Mouse (Mus musculus) hindbrain, embryonic 16.5 days (tissue): Measurements from ENCODE around the gene Gemin6. TPM values are rescaled to one million over a fixed set of nuclear protein-coding genes. Genes with fewer than 3 reads are reported as not detected.
"Not testable (repeated sequence)": the region's sequence is repeated elsewhere in the genome, so short reads cannot be mapped to it uniquely, and the experiment has no call there.

ENCODE experiments used
- ATAC-seq: fragments of 200-750 bp; cut with Nextera tagmentation; 2 replicates; pipeline ENCODE4 v1.8.0; 2017; ENCODE audit warnings: moderate TSS enrichment, moderate library complexity
- H3K27ac ChIP-seq: fragments of 300-500 bp; sonication (generic); 2 replicates; pipeline ENCODE4 v1.5.1; 2014; ENCODE audit warnings: low read depth, mild to moderate bottlenecking, control low read depth, low read length, moderate library complexity
- H3K27me3 ChIP-seq: fragments of 300-500 bp; sonication (generic); replicated peaks from 2 replicates; pipeline ENCODE4 v1.6.1; 2014; ENCODE audit warnings: low read length; ENCODE audit not compliant: control insufficient read depth, insufficient read depth
- H3K36me3 ChIP-seq: fragments of 300-500 bp; sonication (generic); 2 replicates; pipeline ENCODE4 v1.6.1; 2014; ENCODE audit warnings: mild to moderate bottlenecking, low read length, moderate library complexity, mixed read lengths; ENCODE audit not compliant: control insufficient read depth, insufficient read depth
- H3K4me1 ChIP-seq: fragments of 300-500 bp; sonication (generic); 2 replicates; pipeline ENCODE4 v1.6.1; 2014; ENCODE audit warnings: low read depth, low read length; ENCODE audit not compliant: control insufficient read depth, insufficient read depth
- H3K4me2 ChIP-seq: fragments of 300-500 bp; sonication (generic); 2 replicates; pipeline ENCODE4 v1.6.1; 2014; ENCODE audit warnings: mild to moderate bottlenecking, low read length, control low read depth, moderate library complexity
- H3K4me3 ChIP-seq: fragments of 300-500 bp; sonication (generic); 2 replicates; pipeline ENCODE4 v1.5.1; 2014; ENCODE audit warnings: mild to moderate bottlenecking, low read length, control low read depth, moderate library complexity
- H3K9ac ChIP-seq: fragments of 300-500 bp; sonication (generic); 2 replicates; pipeline ENCODE4 v1.6.1; 2014; ENCODE audit warnings: low read depth, mild to moderate bottlenecking, control low read depth, low read length, moderate library complexity
- H3K9me3 ChIP-seq: fragments of 300-500 bp; sonication (generic); 2 replicates; pipeline ENCODE4 v1.6.1; 2014; ENCODE audit warnings: mild to moderate bottlenecking, low read length, moderate library complexity; ENCODE audit not compliant: control insufficient read depth
- WGBS: fragments of 180-500 bp; shearing (Covaris S2); extraction: QIAGEN DNeasy Blood & Tissue Kit; methylation state at CpG from one replicate; pipeline ENCODE4 v1.1.7; 2014; 5-methylcytosine and 5-hydroxymethylcytosine counted together
- polyA plus RNA-seq: library from polyadenylated mRNA; unstranded; fragments of >200 nt; fragmentation: Nextera tagmentation; extraction: Ambion mirVana; gene quantifications from 2 replicates; pipeline ENCODE4 v1.2.1, GENCODE M21; 2015

The Gemin6 gene
- 20.0 and 20.8 TPM in 2 replicates for polyA plus RNA-seq

GRCm38 (mm10) chr17:80224326-80225116 is at the start of gene Gemin6:
Gemin6 (plus strand) TSS chr17:80224441.
- H3K4me3 ChIP-seq, result peak within 1 kb of the TSS; percentile 64
- H3K4me2 ChIP-seq, result peak within 1 kb of the TSS; percentile 81
- H3K27me3 ChIP-seq, result 0 out of 2 replicates have a peak, but pooled peaks cover 3% of the 10 kb centered on the region
- no peaks in the 10 kb centered on the region for H3K9me3 ChIP-seq
- H3K4me1 ChIP-seq, result peaks cover 5% of the 10 kb centered on the region
- H3K9ac ChIP-seq, result peak within 1 kb of the TSS; percentile 76
- WGBS, result under 1% methylated on average over 33 of the region's 33 CpGs
- ATAC-seq, result peak; percentile 98
- peak within 1 kb of the TSS; percentile 66 for H3K27ac ChIP-seq
- no peaks in the 10 kb centered on the region for H3K36me3 ChIP-seq

GRCm38 (mm10) chr17:80174699-80175385 is 49.4 kb upstream of the Gemin6 start:
- Histone ChIP-seq H3K9ac (no peak overlapping the region), H3K4me1 (no peaks in the 10 kb centered on the region), H3K4me3 (no peak overlapping the region), H3K27me3 (no peaks in the 10 kb centered on the region), H3K4me2 (no peak overlapping the region), H3K36me3 (no peaks in the 10 kb centered on the region), H3K27ac (no peak overlapping the region), H3K9me3 (no peaks in the 10 kb centered on the region)
- ATAC-seq, result no peak
- WGBS, result 84% methylated on average over 19 of the region's 19 CpGs

- H3K27me3 ChIP-seq, result no peaks in the 10 kb centered on the region
- no peak overlapping the region for H3K27ac ChIP-seq
- H3K9me3 ChIP-seq, result no peaks in the 10 kb centered on the region
- no peak for ATAC-seq
- H3K4me3 ChIP-seq, result no peak overlapping the region
- WGBS, result 75% methylated on average over 4 of the region's 4 CpGs
- no peaks in the 10 kb centered on the region for H3K36me3 ChIP-seq
- no peaks in the 10 kb centered on the region for H3K4me1 ChIP-seq
- H3K4me2 ChIP-seq, result no peak overlapping the region
- no peak overlapping the region for H3K9ac ChIP-seq
Measured at GRCm38 (mm10) chr17:80175386-80175739, 48.9 kb upstream of the Gemin6 start.

GRCm38 (mm10) chr17:80175966-80176365 is 48.3 kb upstream of the Gemin6 start:
- Histone ChIP-seq H3K4me1 (no peaks in the 10 kb centered on the region), H3K27me3 (no peaks in the 10 kb centered on the region), H3K9me3 (no peaks in the 10 kb centered on the region), H3K27ac (no peak overlapping the region), H3K36me3 (no peaks in the 10 kb centered on the region), H3K4me3 (no peak overlapping the region), H3K9ac (no peak overlapping the region), H3K4me2 (no peak overlapping the region)
- no peak for ATAC-seq
- whole genome bisulfite sequencing, result 92% methylated on average over 3 of the region's 3 CpGs

- H3K27ac ChIP-seq, H3K4me1 ChIP-seq, H3K4me3 ChIP-seq, H3K9ac ChIP-seq, H3K27me3 ChIP-seq, H3K4me2 ChIP-seq, H3K36me3 ChIP-seq, H3K9me3 ChIP-seq, ATAC-seq: not testable (repeated sequence)
- 98% methylated on average over 3 of the region's 3 CpGs for WGBS
Measured at GRCm38 (mm10) chr17:80178846-80179245, 45.4 kb upstream of the Gemin6 start.

GRCm38 (mm10) chr17:80179959-80180358 is 44.3 kb upstream of the Gemin6 start:
- no peaks in the 10 kb centered on the region for H3K36me3 ChIP-seq
- no peak overlapping the region for H3K9ac ChIP-seq
- no peaks in the 10 kb centered on the region for H3K27me3 ChIP-seq
- H3K4me3 ChIP-seq, result no peak overlapping the region
- ATAC-seq, result peak; percentile 90
- H3K9me3 ChIP-seq, result no peaks in the 10 kb centered on the region
- WGBS, result under 1% methylated on average over 6 of the region's 6 CpGs
- no peak overlapping the region for H3K27ac ChIP-seq
- H3K4me2 ChIP-seq, result no peak overlapping the region
- H3K4me1 ChIP-seq, result no peaks in the 10 kb centered on the region

- no peaks in the 10 kb centered on the region for H3K27me3 ChIP-seq
- no peaks in the 10 kb centered on the region for H3K4me1 ChIP-seq
- H3K36me3 ChIP-seq, result no peaks in the 10 kb centered on the region
- H3K4me2 ChIP-seq, result no peak overlapping the region
- H3K9me3 ChIP-seq, result no peaks in the 10 kb centered on the region
- no peak for ATAC-seq
- no peak overlapping the region for H3K4me3 ChIP-seq
- H3K9ac ChIP-seq, result no peak overlapping the region
- H3K27ac ChIP-seq, result no peak overlapping the region
Measured at GRCm38 (mm10) chr17:80180468-80180867, 43.8 kb upstream of the Gemin6 start.

GRCm38 (mm10) chr17:80183615-80184014 is 40.6 kb upstream of the Gemin6 start:
- Histone ChIP-seq H3K4me2 (no peak overlapping the region), H3K27me3 (no peaks in the 10 kb centered on the region), H3K36me3 (no peaks in the 10 kb centered on the region), H3K9me3 (no peaks in the 10 kb centered on the region), H3K27ac (no peak overlapping the region), H3K4me1 (no peaks in the 10 kb centered on the region), H3K4me3 (no peak overlapping the region), H3K9ac (no peak overlapping the region)
- no peak for ATAC-seq
- 81% methylated on average over 10 of the region's 10 CpGs for WGBS

- WGBS, result 65% methylated on average over 5 of the region's 5 CpGs
Measured at GRCm38 (mm10) chr17:80193075-80193474, 31.2 kb upstream of the Gemin6 start.

More at GRCm38 (mm10) chr17:80193075-80193474, 31.2 kb upstream of the Gemin6 start:
- Histone ChIP-seq H3K4me2 (no peak overlapping the region), H3K27ac (no peak overlapping the region), H3K9ac (no peak overlapping the region), H3K4me3 (no peak overlapping the region), H3K9me3 (no peaks in the 10 kb centered on the region), H3K4me1 (no peaks in the 10 kb centered on the region), H3K27me3 (no peaks in the 10 kb centered on the region), H3K36me3 (peaks cover 16% of the 10 kb centered on the region)
- ATAC-seq, result no peak
